Mouse (Mus musculus): ENCODE measurements around the gene Dock9. TPM values are rescaled to one million over a fixed set of nuclear protein-coding genes. Genes with fewer than 3 reads are reported as not detected.
"Not testable (repeated sequence)": the region's sequence is repeated elsewhere in the genome, so short reads cannot be mapped to it uniquely, and the experiment has no call there.

Dock9 gene
- polyA plus RNA-seq, 1 experiment from 2014 or later: 6.4 TPM

- H3K4me1 ChIP-seq (replicated peaks; ENCODE audit: control insufficient read depth, insufficient read depth): peaks cover 2% of the 10 kb centered on the region; the same call in 1 of the 2 replicates
- no peaks in the 10 kb centered on the region for H3K36me3 ChIP-seq (ENCODE audit: control insufficient read depth, insufficient read depth, low read length)
- ATAC-seq (ENCODE audit: low FRiP score, low TSS enrichment) (no peak), DNase-seq (ENCODE audit: low spot score) (no peak)
- no peak overlapping the region for H3K27ac ChIP-seq (replicated peaks)
- WGBS: 83% methylated on average over 3 of the region's 3 CpGs
- no peak overlapping the region for H3K9ac ChIP-seq (ENCODE audit: low read length)
- TF ChIP-seq CTCF (IDR thresholded peaks at IDR 0.05; ENCODE audit: low read depth): no peak
- H3K27me3 ChIP-seq (ENCODE audit: control insufficient read depth, insufficient read depth, low read length): no peaks in the 10 kb centered on the region
- no peaks in the 10 kb centered on the region for H3K9me3 ChIP-seq (ENCODE audit: control insufficient read depth, low read length)
- no peak overlapping the region for H3K4me2 ChIP-seq (replicated peaks; ENCODE audit: low read depth)
- no peak overlapping the region for H3K4me3 ChIP-seq (ENCODE audit: low read depth, low read length)
Measured at GRCm38 (mm10) chr14:121694706-121695105, 102.9 kb downstream of the Dock9 start.

- Histone ChIP-seq H3K9me3 (ENCODE audit: control insufficient read depth, low read length) (no peaks in the 10 kb centered on the region), H3K9ac (ENCODE audit: low read length) (no peak overlapping the region), H3K4me2 (replicated peaks; ENCODE audit: low read depth) (no peak overlapping the region), H3K4me3 (ENCODE audit: low read depth, low read length) (no peak overlapping the region), H3K27ac (replicated peaks) (no peak overlapping the region), H3K4me1 (replicated peaks; ENCODE audit: control insufficient read depth, insufficient read depth) (peaks cover 2% of the 10 kb centered on the region; the same call in 1 of the 2 replicates), H3K27me3 (ENCODE audit: control insufficient read depth, insufficient read depth, low read length) (no peaks in the 10 kb centered on the region), H3K36me3 (ENCODE audit: control insufficient read depth, insufficient read depth, low read length) (no peaks in the 10 kb centered on the region)
- DNase-seq (ENCODE audit: low spot score): no peak
- no peak for ATAC-seq (ENCODE audit: low FRiP score, low TSS enrichment)
- WGBS: 87% methylated on average over 11 of the region's 11 CpGs
- TF ChIP-seq CTCF (IDR thresholded peaks at IDR 0.05; ENCODE audit: low read depth) (no peak), EP300 (optimal IDR thresholded peaks at IDR 0.05) (no peak)
Measured at GRCm38 (mm10) chr14:121693991-121694594, 103.5 kb downstream of the Dock9 start.

- 73% methylated on average over 5 of the region's 5 CpGs for WGBS
Measured at GRCm38 (mm10) chr14:121689649-121690048, 108.0 kb downstream of the Dock9 start.

GRCm38 (mm10) chr14:121688175-121688574, 109.5 kb downstream of the Dock9 start:
- TF ChIP-seq EP300 (optimal IDR thresholded peaks at IDR 0.05) (no peak), CTCF (IDR thresholded peaks at IDR 0.05; ENCODE audit: low read depth) (no peak)
- Histone ChIP-seq H3K27me3 (ENCODE audit: control insufficient read depth, insufficient read depth, low read length) (no peaks in the 10 kb centered on the region), H3K4me1 (replicated peaks; ENCODE audit: control insufficient read depth, insufficient read depth) (no peaks in the 10 kb centered on the region), H3K27ac (replicated peaks) (no peak overlapping the region), H3K9ac (ENCODE audit: low read length) (no peak overlapping the region), H3K36me3 (ENCODE audit: control insufficient read depth, insufficient read depth, low read length) (0 out of 2 replicates have a peak, but pooled peaks cover 2% of the 10 kb centered on the region), H3K4me3 (ENCODE audit: low read depth, low read length) (no peak overlapping the region), H3K4me2 (replicated peaks; ENCODE audit: low read depth) (no peak overlapping the region), H3K9me3 (ENCODE audit: control insufficient read depth, low read length) (no peaks in the 10 kb centered on the region)
- DNase-seq (ENCODE audit: low spot score) (no peak), ATAC-seq (ENCODE audit: low FRiP score, low TSS enrichment) (no peak)
- WGBS: 81% methylated on average over 1 of the region's 1 CpGs

More at GRCm38 (mm10) chr14:121689649-121690048, 108.0 kb downstream of the Dock9 start:
- not testable (repeated sequence) for ATAC-seq (ENCODE audit: low FRiP score, low TSS enrichment); DNase-seq (ENCODE audit: low spot score); H3K27ac ChIP-seq (replicated peaks); H3K9ac ChIP-seq (ENCODE audit: low read length); H3K36me3 ChIP-seq (ENCODE audit: control insufficient read depth, insufficient read depth, low read length); H3K27me3 ChIP-seq (ENCODE audit: control insufficient read depth, insufficient read depth, low read length); H3K4me2 ChIP-seq (replicated peaks; ENCODE audit: low read depth); H3K4me3 ChIP-seq (ENCODE audit: low read depth, low read length); H3K9me3 ChIP-seq (ENCODE audit: control insufficient read depth, low read length); H3K4me1 ChIP-seq (replicated peaks; ENCODE audit: control insufficient read depth, insufficient read depth)

- Histone ChIP-seq H3K27ac (replicated peaks) (no peak overlapping the region), H3K4me2 (replicated peaks; ENCODE audit: low read depth) (no peak overlapping the region), H3K27me3 (ENCODE audit: control insufficient read depth, insufficient read depth, low read length) (no peaks in the 10 kb centered on the region), H3K36me3 (ENCODE audit: control insufficient read depth, insufficient read depth, low read length) (0 out of 2 replicates have a peak, but pooled peaks cover 2% of the 10 kb centered on the region), H3K4me3 (ENCODE audit: low read depth, low read length) (no peak overlapping the region), H3K9ac (ENCODE audit: low read length) (no peak overlapping the region), H3K4me1 (replicated peaks; ENCODE audit: control insufficient read depth, insufficient read depth) (no peaks in the 10 kb centered on the region), H3K9me3 (ENCODE audit: control insufficient read depth, low read length) (no peaks in the 10 kb centered on the region)
- WGBS: 71% methylated on average over 7 of the region's 7 CpGs
- no peak for DNase-seq (ENCODE audit: low spot score)
- ATAC-seq (ENCODE audit: low FRiP score, low TSS enrichment): no peak
- no peak for TF ChIP-seq EP300 (optimal IDR thresholded peaks at IDR 0.05)
Measured at GRCm38 (mm10) chr14:121687274-121687673, 110.4 kb downstream of the Dock9 start.

GRCm38 (mm10) chr14:121678913-121679312, 118.7 kb downstream of the Dock9 start:
- ATAC-seq (ENCODE audit: low FRiP score, low TSS enrichment) (no peak), DNase-seq (ENCODE audit: low spot score) (no peak)
- Histone ChIP-seq H3K36me3 (ENCODE audit: control insufficient read depth, insufficient read depth, low read length) (no peaks in the 10 kb centered on the region), H3K9me3 (ENCODE audit: control insufficient read depth, low read length) (no peaks in the 10 kb centered on the region), H3K4me3 (ENCODE audit: low read depth, low read length) (no peak overlapping the region), H3K4me1 (replicated peaks; ENCODE audit: control insufficient read depth, insufficient read depth) (peaks cover 3% of the 10 kb centered on the region; the same call in 1 of the 2 replicates), H3K27ac (replicated peaks) (no peak overlapping the region), H3K27me3 (ENCODE audit: control insufficient read depth, insufficient read depth, low read length) (no peaks in the 10 kb centered on the region), H3K4me2 (replicated peaks; ENCODE audit: low read depth) (no peak overlapping the region), H3K9ac (ENCODE audit: low read length) (no peak overlapping the region)
- TF ChIP-seq EP300 (optimal IDR thresholded peaks at IDR 0.05) (no peak), CTCF (IDR thresholded peaks at IDR 0.05; ENCODE audit: low read depth) (no peak)
- WGBS: 78% methylated on average over 5 of the region's 5 CpGs

All from stomach, postnatal 0 days (tissue).